Mouse (Mus musculus) forebrain, embryonic 14.5 days (tissue): Measurements from ENCODE around the gene Dnah8. TPM values are rescaled to one million over a fixed set of nuclear protein-coding genes. Genes with fewer than 3 reads are reported as not detected.

Experiments used
- ATAC-seq: fragments of 200-750 bp; cut with Nextera tagmentation; 2 replicates; pipeline ENCODE4 v1.8.0; 2017; ENCODE audit warnings: mild to moderate bottlenecking, moderate library complexity
- DNase-seq: peaks from one replicate; pipeline ENCODE4 v3.0.0-alpha.2; 2015; ENCODE audit warnings: low spot score
- H3K27ac ChIP-seq: fragments of 300-500 bp; sonication (generic); 2 replicates; pipeline ENCODE4 v1.5.1; 2014; ENCODE audit warnings: low read depth, mild to moderate bottlenecking, control low read depth, low read length, moderate library complexity
- H3K27me3 ChIP-seq: fragments of 300-500 bp; sonication (generic); replicated peaks from 2 replicates; pipeline ENCODE4 v1.6.1; 2014; ENCODE audit warnings: low read length, control low read depth, mixed read lengths; ENCODE audit not compliant: control insufficient read depth, insufficient read depth
- H3K36me3 ChIP-seq: fragments of 300-500 bp; sonication (generic); 2 replicates; pipeline ENCODE4 v1.6.1; 2014; ENCODE audit warnings: low read length, control low read depth; ENCODE audit not compliant: control insufficient read depth, insufficient read depth
- H3K4me1 ChIP-seq: fragments of 300-500 bp; sonication (generic); 2 replicates; pipeline ENCODE4 v1.6.1; 2014; ENCODE audit warnings: antibody characterized with exemption, low read length, control low read depth; ENCODE audit not compliant: control insufficient read depth, insufficient read depth
- H3K4me2 ChIP-seq: fragments of 300-500 bp; sonication (generic); 2 replicates; pipeline ENCODE4 v1.6.1; 2014; ENCODE audit warnings: mild to moderate bottlenecking, control low read depth, low read length
- H3K4me3 ChIP-seq: fragments of 300-500 bp; sonication (generic); 2 replicates; pipeline ENCODE4 v1.5.1; 2014; ENCODE audit warnings: low read depth, low read length, control low read depth
- H3K9ac ChIP-seq: fragments of 300-500 bp; sonication (generic); 2 replicates; pipeline ENCODE4 v1.6.1; 2014; ENCODE audit warnings: mild to moderate bottlenecking, low read length, control low read depth, moderate library complexity
- H3K9me3 ChIP-seq: fragments of 300-500 bp; sonication (generic); replicated peaks from 2 replicates; pipeline ENCODE4 v1.6.1; 2016; ENCODE audit warnings: low read length, control low read depth, mixed read lengths; ENCODE audit not compliant: control insufficient read depth
- WGBS: fragments of 180-500 bp; shearing (Covaris S2); extraction: QIAGEN DNeasy Blood & Tissue Kit; methylation state at CpG from one replicate; pipeline ENCODE4 v1.1.7; 2014; 5-methylcytosine and 5-hydroxymethylcytosine counted together
- polyA plus RNA-seq: library from polyadenylated mRNA; unstranded; fragments of >200 nt; fragmentation: Nextera tagmentation; extraction: Ambion mirVana; gene quantifications from 2 replicates; pipeline ENCODE4 v1.2.1, GENCODE M21; 2014

Gene Dnah8
- polyA plus RNA-seq, 1 experiment from 2014 or later, result 1.9 TPM

DNA sequence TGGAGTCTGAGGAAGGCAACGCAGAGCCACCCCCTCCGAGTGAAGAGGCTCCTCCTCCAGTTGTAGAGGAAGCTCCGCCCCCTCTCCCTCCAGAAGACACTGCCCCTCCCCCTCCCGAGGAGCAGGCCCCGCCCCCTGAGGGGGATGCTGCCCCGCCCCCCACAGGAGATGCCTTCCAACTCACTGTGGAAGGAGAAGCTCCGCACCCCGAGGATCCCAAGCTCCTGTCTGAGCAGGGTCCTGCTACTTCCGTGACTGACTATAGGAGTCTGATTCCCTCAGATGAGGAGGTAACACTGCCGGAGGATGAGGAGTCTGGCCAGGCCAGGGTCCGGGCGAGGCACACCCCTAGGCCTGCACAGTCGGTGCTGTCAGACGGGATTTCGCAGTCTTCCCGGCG, 11.2 kb downstream of the Dnah8 start:
- no peaks in the 10 kb centered on the region for H3K9me3 ChIP-seq
- WGBS, result 25% methylated on average over 15 of the region's 17 CpGs
- no peak overlapping the region for H3K4me3 ChIP-seq
- no peaks in the 10 kb centered on the region for H3K36me3 ChIP-seq
- DNase-seq (no peak), ATAC-seq (no peak)
- no peak overlapping the region for H3K27ac ChIP-seq
- H3K4me2 ChIP-seq, result no peak overlapping the region
- 0 out of 2 replicates have a peak, but pooled peaks cover 4% of the 10 kb centered on the region for H3K4me1 ChIP-seq
- no peaks in the 10 kb centered on the region for H3K27me3 ChIP-seq
- H3K9ac ChIP-seq, result no peak overlapping the region

DNA sequence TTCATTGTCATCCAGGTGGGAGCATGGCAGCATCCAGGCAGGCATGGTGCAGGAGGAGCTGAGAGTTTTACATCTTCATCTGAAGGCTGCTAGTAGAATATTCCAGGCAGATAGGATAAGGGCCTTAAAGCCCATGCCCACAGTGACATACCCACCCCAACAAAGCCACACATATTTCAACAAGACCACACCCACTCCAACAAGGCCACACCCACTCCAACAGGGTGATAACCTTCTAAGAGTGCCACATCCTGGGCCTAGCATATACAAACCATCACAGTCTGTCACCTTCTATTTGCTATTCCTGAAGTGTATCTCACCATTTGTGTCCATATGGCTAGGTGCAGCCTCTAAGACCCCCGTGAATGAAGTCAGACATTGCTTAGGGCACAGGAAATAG, 13.6 kb downstream of the Dnah8 start:
- Histone ChIP-seq H3K4me3 (no peak overlapping the region), H3K9me3 (no peaks in the 10 kb centered on the region), H3K27ac (no peak overlapping the region), H3K9ac (no peak overlapping the region), H3K27me3 (no peaks in the 10 kb centered on the region), H3K36me3 (no peaks in the 10 kb centered on the region), H3K4me1 (0 out of 2 replicates have a peak, but pooled peaks cover 4% of the 10 kb centered on the region), H3K4me2 (no peak overlapping the region)
- WGBS, result 48% methylated on average over 1 of the region's 1 CpGs
- ATAC-seq, result no peak; the same call in 1 of the 2 replicates
- DNase-seq, result peak; percentile 10

DNA sequence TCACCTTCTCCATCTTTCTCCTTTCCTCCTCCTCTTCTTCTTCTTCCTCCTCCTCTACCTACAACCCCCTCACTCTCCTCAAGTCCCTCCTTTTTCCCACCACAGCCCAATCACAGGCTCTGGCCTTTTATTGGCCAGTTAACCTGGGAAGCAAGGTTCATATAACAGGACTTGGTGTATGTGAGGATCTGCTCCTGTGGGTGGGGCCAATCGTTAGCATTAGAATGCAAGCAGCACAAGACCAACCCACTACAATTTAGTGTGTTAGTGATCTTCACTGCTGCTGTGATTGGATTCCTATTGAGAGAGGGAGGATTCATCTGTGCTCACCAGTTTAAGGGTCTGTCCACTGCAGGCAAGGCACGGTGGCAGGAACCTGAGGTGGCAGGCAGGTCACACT, 14.8 kb downstream of the Dnah8 start:
- H3K9ac ChIP-seq, result no peak overlapping the region
- H3K4me2 ChIP-seq, result no peak overlapping the region
- DNase-seq, result no peak
- H3K9me3 ChIP-seq, result no peaks in the 10 kb centered on the region
- no peak for ATAC-seq
- H3K27me3 ChIP-seq, result no peaks in the 10 kb centered on the region
- no peak overlapping the region for H3K27ac ChIP-seq
- H3K4me3 ChIP-seq, result no peak overlapping the region
- H3K4me1 ChIP-seq, result 0 out of 2 replicates have a peak, but pooled peaks cover 4% of the 10 kb centered on the region
- 63% methylated on average over 2 of the region's 2 CpGs for WGBS
- H3K36me3 ChIP-seq, result no peaks in the 10 kb centered on the region

DNA sequence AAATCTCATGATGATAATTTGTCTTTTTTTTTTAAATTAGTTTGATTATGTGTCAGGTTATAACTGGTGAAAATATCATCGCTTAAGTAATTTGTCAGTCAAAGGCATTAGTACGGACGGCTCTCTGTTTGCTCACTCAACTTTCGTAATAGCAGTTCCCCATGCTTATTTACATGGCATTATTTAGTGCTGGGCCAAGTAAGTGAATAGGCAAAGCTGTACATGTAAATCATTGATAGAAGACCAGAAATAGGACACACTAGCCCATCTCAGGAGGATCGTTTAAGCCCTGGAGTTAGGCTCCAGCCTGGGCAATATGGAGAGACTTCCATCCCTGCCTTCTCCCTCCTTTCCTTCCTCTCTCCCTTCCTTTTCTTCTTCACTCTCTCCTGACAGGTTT, 16.7 kb downstream of the Dnah8 start:
- Histone ChIP-seq H3K36me3 (no peaks in the 10 kb centered on the region), H3K9me3 (no peaks in the 10 kb centered on the region), H3K9ac (no peak overlapping the region), H3K27me3 (no peaks in the 10 kb centered on the region), H3K4me2 (no peak overlapping the region), H3K27ac (no peak overlapping the region), H3K4me3 (no peak overlapping the region), H3K4me1 (0 out of 2 replicates have a peak, but pooled peaks cover 4% of the 10 kb centered on the region)
- no peak for DNase-seq
- WGBS, result 93% methylated on average over 5 of the region's 5 CpGs
- no peak for ATAC-seq

DNA sequence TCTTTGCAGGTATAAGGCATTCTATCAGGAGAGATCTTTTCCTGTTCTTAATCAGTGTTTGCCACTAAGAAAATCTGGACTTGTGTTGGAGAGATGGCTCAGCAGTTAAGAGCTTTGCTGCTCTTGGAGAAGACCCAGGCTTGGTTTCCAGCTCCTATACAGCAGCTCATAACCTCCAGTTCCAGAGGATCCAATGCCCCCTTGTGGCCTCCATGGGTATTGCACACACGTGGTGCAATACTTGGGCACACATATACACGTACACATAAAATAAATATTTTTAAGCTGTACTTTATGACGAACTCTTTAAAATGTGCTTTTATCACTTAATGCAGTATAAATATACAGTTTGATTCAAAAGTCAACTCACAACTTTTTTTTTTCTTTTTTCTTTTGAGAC, 24.6 kb downstream of the Dnah8 start:
- Histone ChIP-seq H3K4me2 (no peak overlapping the region), H3K9me3 (0 out of 2 replicates have a peak, but pooled peaks cover 4% of the 10 kb centered on the region), H3K4me3 (no peak overlapping the region), H3K36me3 (no peaks in the 10 kb centered on the region), H3K27me3 (no peaks in the 10 kb centered on the region), H3K27ac (no peak overlapping the region), H3K9ac (no peak overlapping the region), H3K4me1 (no peaks in the 10 kb centered on the region)
- no peak for ATAC-seq
- DNase-seq, result no peak
- WGBS, result 95% methylated on average over 3 of the region's 3 CpGs

DNA sequence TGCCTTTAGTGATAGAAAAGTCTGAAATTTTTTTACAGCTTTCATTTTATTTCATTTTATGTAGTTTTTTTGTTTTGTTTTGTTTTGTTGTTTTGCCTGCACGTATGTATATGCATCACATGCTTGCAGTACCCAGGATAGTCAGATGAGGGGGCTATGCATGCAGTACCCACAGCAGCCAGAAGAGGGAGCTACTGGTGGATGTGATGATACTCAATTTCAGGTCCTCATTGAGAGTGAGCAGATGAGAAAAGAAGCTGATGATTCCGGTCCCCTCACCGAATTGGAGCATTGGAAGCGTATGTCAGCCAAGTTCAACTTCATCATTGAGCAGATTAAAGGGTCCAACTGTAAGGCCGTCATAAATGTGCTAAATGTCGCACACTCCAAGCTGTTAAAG, 28.9 kb downstream of the Dnah8 start:
- Histone ChIP-seq H3K9me3 (0 out of 2 replicates have a peak, but pooled peaks cover 4% of the 10 kb centered on the region), H3K4me3 (no peak overlapping the region), H3K4me1 (no peaks in the 10 kb centered on the region), H3K4me2 (no peak overlapping the region), H3K9ac (no peak overlapping the region), H3K27me3 (no peaks in the 10 kb centered on the region), H3K27ac (no peak overlapping the region), H3K36me3 (no peaks in the 10 kb centered on the region)
- DNase-seq (no peak), ATAC-seq (no peak)
- WGBS, result 95% methylated on average over 6 of the region's 6 CpGs

DNA sequence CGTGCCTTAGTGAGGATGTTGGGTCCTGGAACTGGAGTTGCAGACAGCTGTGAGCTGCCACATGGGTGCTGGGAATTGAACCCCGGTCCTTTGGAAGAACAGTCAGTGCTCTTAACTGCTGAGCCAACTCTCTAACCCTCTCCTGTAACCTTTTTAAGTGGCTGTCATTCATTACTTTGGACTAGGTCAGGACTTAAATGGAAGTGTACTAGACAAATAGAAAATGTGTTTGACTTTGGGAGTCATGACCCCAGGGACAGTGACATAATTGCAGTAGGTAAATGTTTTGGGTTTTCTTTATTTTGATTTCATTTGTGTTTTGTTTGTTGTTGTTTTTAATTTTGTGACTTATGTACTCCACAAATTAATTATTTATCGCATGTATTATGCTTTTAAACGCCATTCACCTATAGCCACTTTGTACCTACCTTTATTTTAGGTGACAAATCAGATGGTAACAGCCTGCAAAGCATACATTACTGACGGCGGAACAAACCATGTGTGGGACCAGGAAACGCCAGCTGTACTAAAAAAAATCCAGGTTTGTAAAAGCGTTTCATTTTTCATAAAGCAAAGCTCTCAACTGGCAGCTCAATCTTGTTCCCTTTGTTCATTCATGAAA, 33.5 kb downstream of the Dnah8 start:
- peak overlapping the region; percentile 16 for H3K4me3 ChIP-seq
- no peaks in the 10 kb centered on the region for H3K4me1 ChIP-seq
- WGBS, result 56% methylated on average over 8 of the region's 8 CpGs
- peak overlapping the region; percentile 17; the same call in 1 of the 2 replicates for H3K9ac ChIP-seq
- ATAC-seq (0 out of 2 replicates have a peak, but pooled peaks have one; percentile 4), DNase-seq (no peak)
- H3K9me3 ChIP-seq, result no peaks in the 10 kb centered on the region
- H3K27me3 ChIP-seq, result no peaks in the 10 kb centered on the region
- peak overlapping the region; percentile 44 for H3K4me2 ChIP-seq
- H3K36me3 ChIP-seq, result no peaks in the 10 kb centered on the region
- H3K27ac ChIP-seq, result no peak overlapping the region

DNA sequence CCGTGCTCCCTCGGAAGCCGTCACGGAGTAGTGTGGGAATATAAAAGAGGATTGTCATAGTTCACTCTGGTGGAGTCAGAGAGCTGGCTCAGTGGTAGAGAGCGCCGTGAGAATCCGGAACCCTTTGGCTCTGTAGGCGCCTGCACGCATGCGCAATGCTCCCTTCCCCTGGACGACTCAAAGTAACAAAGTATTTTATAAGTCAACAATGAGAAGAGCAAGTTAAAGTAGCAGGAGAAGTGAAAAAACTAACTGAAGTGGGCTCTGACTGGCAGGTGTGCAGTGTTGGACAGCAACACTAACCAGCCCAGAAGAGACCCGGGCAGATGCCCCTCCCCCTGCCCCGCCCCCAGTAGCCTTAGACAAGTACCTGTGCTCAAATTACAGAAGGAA, 34.0 kb downstream of the Dnah8 start:
- 0 out of 2 replicates have a peak, but pooled peaks have one; percentile 58 for ATAC-seq
- no peaks in the 10 kb centered on the region for H3K4me1 ChIP-seq
- WGBS, result 15% methylated on average over 13 of the region's 13 CpGs

DNA sequence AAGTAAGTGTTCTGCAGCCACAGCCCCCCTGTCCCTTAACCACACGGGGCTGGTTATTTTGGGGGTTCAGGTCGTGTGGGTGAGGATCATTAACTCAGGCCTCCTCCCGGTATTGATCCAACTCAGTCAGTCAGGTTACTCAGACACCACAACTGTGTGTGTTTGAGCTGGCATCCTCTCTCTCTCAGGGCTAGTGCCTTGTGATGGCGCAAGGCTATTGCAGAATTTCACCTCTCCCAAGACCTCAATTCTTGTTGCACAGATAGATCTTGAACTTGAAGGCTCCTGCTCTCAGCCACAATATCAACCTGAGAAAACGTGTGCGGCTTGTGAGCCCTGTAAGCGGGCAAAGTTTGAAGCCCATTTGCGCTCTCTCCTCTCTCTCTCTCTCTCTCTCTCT, 38.0 kb downstream of the Dnah8 start:
- H3K4me2 ChIP-seq, result no peak overlapping the region
- DNase-seq (no peak), ATAC-seq (no peak)
- H3K36me3 ChIP-seq, result no peaks in the 10 kb centered on the region
- WGBS, result 77% methylated on average over 8 of the region's 8 CpGs
- peaks cover 4% of the 10 kb centered on the region; the same call in 1 of the 2 replicates for H3K9me3 ChIP-seq
- no peak overlapping the region for H3K4me3 ChIP-seq
- no peaks in the 10 kb centered on the region for H3K4me1 ChIP-seq
- H3K27me3 ChIP-seq, result no peaks in the 10 kb centered on the region
- no peak overlapping the region for H3K27ac ChIP-seq
- H3K9ac ChIP-seq, result no peak overlapping the region

More for the DNA sequence above, 34.0 kb downstream of the Dnah8 start:
- H3K9me3 ChIP-seq, result no peaks in the 10 kb centered on the region
- peak; percentile 73 for DNase-seq
- H3K27ac ChIP-seq, result no peak overlapping the region
- H3K27me3 ChIP-seq, result no peaks in the 10 kb centered on the region
- peak overlapping the region; percentile 17; the same call in 1 of the 2 replicates for H3K9ac ChIP-seq
- peak overlapping the region; percentile 44 for H3K4me2 ChIP-seq
- no peaks in the 10 kb centered on the region for H3K36me3 ChIP-seq
- H3K4me3 ChIP-seq, result peak overlapping the region; percentile 16
